Mouse (Mus musculus) embryonic facial prominence, embryonic 10.5 days (tissue): ENCODE data around the gene Ywhag. TPM values are rescaled to one million over a fixed set of nuclear protein-coding genes. Genes with fewer than 3 reads are reported as not detected.

Source experiments
- DNase-seq: peaks from one replicate; pipeline ENCODE4 v3.0.0-alpha.2; 2017; ENCODE audit warnings: low spot score
- H3K27ac ChIP-seq: fragments of 300-500 bp; sonication (generic); replicated peaks from 2 replicates; pipeline ENCODE4 v1.5.1; 2016; ENCODE audit warnings: mild to moderate bottlenecking
- H3K27me3 ChIP-seq: fragments of 300-500 bp; sonication (generic); replicated peaks from 2 replicates; pipeline ENCODE4 v1.6.1; 2016; ENCODE audit warnings: low read depth, mild to moderate bottlenecking; ENCODE audit not compliant: poor library complexity, severe bottlenecking
- H3K36me3 ChIP-seq: fragments of 300-500 bp; sonication (generic); replicated peaks from 2 replicates; pipeline ENCODE4 v1.6.1; 2016; ENCODE audit warnings: mild to moderate bottlenecking, moderate library complexity
- H3K4me1 ChIP-seq: fragments of 300-500 bp; sonication (generic); 2 replicates; pipeline ENCODE4 v1.6.1; 2016
- H3K4me3 ChIP-seq: fragments of 300-500 bp; sonication (generic); 2 replicates; pipeline ENCODE4 v1.5.1; 2016; ENCODE audit warnings: mild to moderate bottlenecking, moderate library complexity
- H3K9me3 ChIP-seq: fragments of 300-500 bp; sonication (generic); 2 replicates; pipeline ENCODE4 v1.6.1; 2016; ENCODE audit warnings: mild to moderate bottlenecking
- WGBS: fragments of 180-500 bp; shearing (Covaris S2); methylation state at CpG from one replicate; pipeline ENCODE4 v1.1.7; 2016; 5-methylcytosine and 5-hydroxymethylcytosine counted together
- polyA plus RNA-seq: library from polyadenylated mRNA; unstranded; fragments of >200 nt; fragmentation: Nextera tagmentation; extraction: Ambion mirVana; gene quantifications from 2 replicates; pipeline ENCODE4 v1.2.1, GENCODE M21; 2016

Gene Ywhag
- polyA plus RNA-seq, 1 experiment from 2014 or later = 244 TPM

DNA sequence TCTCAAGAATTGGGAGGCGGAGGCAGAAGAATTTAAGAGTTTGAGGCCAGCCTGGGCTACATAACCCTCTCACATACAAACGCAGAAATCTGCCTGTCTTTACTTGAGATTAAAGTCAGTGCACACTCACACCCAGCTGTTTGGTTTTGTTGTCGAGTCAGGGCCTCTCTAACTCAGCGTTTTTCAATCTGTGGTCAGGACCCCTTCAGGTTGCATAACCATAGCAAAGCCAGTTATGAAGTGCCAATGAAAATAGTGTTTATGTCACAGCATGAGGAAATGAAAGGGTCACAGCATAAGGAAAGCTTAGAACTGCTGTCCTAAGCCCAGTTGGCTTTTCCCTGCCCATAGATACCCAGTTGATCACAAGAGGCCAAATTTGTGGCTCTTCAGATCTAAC, 27.6 kb downstream of the Ywhag start:
- H3K36me3 ChIP-seq = peaks cover 74% of the 10 kb centered on the region
- no peaks in the 10 kb centered on the region for H3K9me3 ChIP-seq
- WGBS = 89% methylated on average over 4 of the region's 4 CpGs
- H3K4me3 ChIP-seq = no peak overlapping the region
- H3K27ac ChIP-seq = no peak overlapping the region
- peaks cover 18% of the 10 kb centered on the region for H3K4me1 ChIP-seq
- no peaks in the 10 kb centered on the region for H3K27me3 ChIP-seq
- no peak for DNase-seq

DNA sequence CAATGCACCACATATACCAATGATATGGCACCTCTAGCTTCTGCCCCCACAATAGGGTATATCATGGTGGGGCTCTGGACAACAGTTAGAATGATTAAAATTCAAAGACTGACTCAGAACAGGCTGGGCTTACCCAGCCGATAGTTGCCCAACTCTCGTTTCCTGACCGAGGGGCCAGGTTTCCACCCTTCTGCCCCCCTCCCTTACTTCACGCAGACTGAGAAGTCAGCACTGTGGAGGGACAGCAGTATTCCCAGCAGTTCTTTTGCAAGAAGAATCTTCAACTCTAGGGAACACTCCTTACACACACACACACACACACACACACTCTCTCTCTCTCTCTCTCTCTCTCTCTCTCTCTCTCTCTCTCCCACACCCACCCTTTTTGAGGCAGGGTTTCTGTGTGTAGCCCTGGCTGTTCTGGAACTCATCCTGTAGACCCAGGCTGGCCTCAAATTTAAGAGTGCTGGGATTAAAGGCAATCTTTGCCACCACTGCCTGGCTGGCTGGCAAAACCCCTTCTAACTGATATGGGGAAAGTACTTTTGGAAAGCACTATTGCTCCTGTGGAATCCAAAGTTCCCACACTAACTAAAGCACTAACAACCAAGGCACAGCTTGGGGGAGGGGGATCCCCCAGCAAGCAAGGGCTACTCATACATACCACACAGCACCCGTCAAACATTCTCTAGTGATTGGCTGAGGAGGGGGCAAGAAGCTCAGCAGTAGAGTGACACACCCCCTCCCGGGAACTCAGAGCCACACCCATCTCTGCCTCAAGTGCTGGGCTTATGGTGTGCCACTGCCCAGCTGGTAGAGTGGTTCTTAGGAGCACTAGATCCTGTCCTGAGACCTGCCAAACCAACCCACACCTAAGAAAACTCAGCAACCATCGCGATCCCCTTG, 28.8 kb downstream of the Ywhag start:
- no peak for DNase-seq
- no peak overlapping the region for H3K4me3 ChIP-seq
- no peak overlapping the region for H3K27ac ChIP-seq
- peaks cover 61% of the 10 kb centered on the region for H3K36me3 ChIP-seq
- no peaks in the 10 kb centered on the region for H3K9me3 ChIP-seq
- no peaks in the 10 kb centered on the region for H3K27me3 ChIP-seq
- WGBS = 73% methylated on average over 8 of the region's 8 CpGs
- H3K4me1 ChIP-seq = peaks cover 18% of the 10 kb centered on the region

DNA sequence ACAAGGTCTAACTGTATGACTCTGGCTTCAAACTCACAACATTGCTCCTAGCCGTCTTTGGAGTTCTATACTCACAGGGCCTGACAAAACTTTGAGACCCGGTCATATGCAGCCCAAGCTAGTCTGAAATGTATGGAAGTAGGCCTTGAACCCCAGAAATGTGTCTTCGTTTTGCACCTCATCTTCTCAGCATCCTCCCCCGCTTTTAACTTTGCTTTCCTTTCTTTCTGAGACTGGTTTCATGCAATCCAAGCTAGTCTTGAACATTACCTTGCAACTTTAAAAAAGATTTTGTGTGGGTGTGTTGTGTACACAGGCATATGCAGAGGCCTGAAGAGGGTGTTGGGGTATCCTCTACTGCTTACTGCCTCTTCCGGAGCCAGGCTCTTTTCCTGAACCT, 30.2 kb downstream of the Ywhag start:
- 69% methylated on average over 5 of the region's 5 CpGs for WGBS
- Histone ChIP-seq H3K27ac (no peak overlapping the region), H3K27me3 (no peaks in the 10 kb centered on the region), H3K4me1 (peaks cover 18% of the 10 kb centered on the region), H3K9me3 (no peaks in the 10 kb centered on the region), H3K36me3 (peaks cover 48% of the 10 kb centered on the region), H3K4me3 (peak overlapping the region; percentile 55; the same call in 1 of the 2 replicates)
- DNase-seq = no peak

- Histone ChIP-seq H3K27ac (peak overlapping the region; percentile 86), H3K9me3 (no peaks in the 10 kb centered on the region), H3K4me3 (peak overlapping the region; percentile 55), H3K36me3 (peaks cover 42% of the 10 kb centered on the region), H3K4me1 (peaks cover 18% of the 10 kb centered on the region), H3K27me3 (no peaks in the 10 kb centered on the region)
- WGBS = under 1% methylated on average over 30 of the region's 30 CpGs
- DNase-seq = peak; percentile 94
These were observed 30.8 kb downstream of the Ywhag start for GRCm38 (mm10) chr5:135903551-135904151.

GRCm38 (mm10) chr5:135903058-135903457, 31.4 kb downstream of the Ywhag start:
- DNase-seq = no peak
- Histone ChIP-seq H3K27ac (peak overlapping the region; percentile 86), H3K36me3 (peaks cover 37% of the 10 kb centered on the region), H3K4me1 (peaks cover 18% of the 10 kb centered on the region), H3K4me3 (peak overlapping the region; percentile 55), H3K27me3 (no peaks in the 10 kb centered on the region), H3K9me3 (no peaks in the 10 kb centered on the region)
- WGBS = 29% methylated on average over 7 of the region's 7 CpGs

- Histone ChIP-seq H3K36me3 (peaks cover 22% of the 10 kb centered on the region), H3K9me3 (no peaks in the 10 kb centered on the region), H3K27me3 (no peaks in the 10 kb centered on the region), H3K4me3 (no peak overlapping the region), H3K27ac (no peak overlapping the region), H3K4me1 (peaks cover 18% of the 10 kb centered on the region)
- no peak for DNase-seq
- WGBS = 68% methylated on average over 6 of the region's 6 CpGs
These were observed 32.9 kb downstream of the Ywhag start for GRCm38 (mm10) chr5:135901354-135902095.

DNA sequence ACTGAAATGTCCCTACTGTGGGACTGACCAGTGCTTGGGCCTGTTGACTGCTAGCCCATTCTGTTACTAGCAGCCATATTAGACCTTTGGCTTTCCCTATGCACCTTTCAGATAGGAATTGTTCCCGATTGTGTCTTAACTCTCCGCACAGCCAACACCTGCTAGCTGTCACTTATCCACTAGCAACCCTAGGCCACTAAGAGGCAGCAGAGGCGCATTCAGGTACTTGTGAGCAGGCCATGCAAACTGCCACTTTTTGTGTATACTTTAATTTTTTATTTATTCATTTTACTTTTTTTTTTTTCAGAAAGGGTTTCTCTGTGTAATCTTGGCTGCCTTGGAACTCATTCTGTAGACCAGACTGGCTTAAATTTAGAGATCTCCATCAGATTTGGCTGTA, 33.7 kb downstream of the Ywhag start:
- WGBS = 87% methylated on average over 3 of the region's 3 CpGs
- Histone ChIP-seq H3K27ac (no peak overlapping the region), H3K4me3 (no peak overlapping the region), H3K36me3 (peaks cover 13% of the 10 kb centered on the region), H3K4me1 (peaks cover 18% of the 10 kb centered on the region), H3K27me3 (no peaks in the 10 kb centered on the region), H3K9me3 (no peaks in the 10 kb centered on the region)
- no peak for DNase-seq

DNA sequence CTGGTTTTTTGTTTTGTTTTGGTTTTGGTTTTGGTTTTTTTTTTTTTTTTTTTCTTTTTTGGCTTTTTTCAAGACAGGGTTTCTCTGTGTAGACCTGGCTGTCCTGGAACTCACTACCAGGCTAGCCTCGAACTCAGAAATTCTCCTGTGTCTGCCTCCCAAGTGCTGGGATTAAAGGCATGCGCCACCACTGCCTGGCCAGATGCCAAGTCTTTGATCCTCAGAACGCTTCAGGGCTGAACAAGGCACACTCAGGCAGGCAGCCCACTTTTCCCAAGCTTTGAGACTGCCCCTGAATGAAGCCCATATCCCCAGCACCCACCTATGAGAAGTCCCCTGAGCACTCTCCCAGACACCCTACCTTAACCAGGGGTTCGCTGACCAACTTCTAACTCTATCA, 34.6 kb downstream of the Ywhag start:
- WGBS = 75% methylated on average over 4 of the region's 4 CpGs
- DNase-seq = no peak
- H3K27ac ChIP-seq = no peak overlapping the region
- H3K4me3 ChIP-seq = no peak overlapping the region
- no peaks in the 10 kb centered on the region for H3K9me3 ChIP-seq
- peaks cover 17% of the 10 kb centered on the region for H3K4me1 ChIP-seq
- peaks cover 5% of the 10 kb centered on the region for H3K36me3 ChIP-seq
- no peaks in the 10 kb centered on the region for H3K27me3 ChIP-seq

DNA sequence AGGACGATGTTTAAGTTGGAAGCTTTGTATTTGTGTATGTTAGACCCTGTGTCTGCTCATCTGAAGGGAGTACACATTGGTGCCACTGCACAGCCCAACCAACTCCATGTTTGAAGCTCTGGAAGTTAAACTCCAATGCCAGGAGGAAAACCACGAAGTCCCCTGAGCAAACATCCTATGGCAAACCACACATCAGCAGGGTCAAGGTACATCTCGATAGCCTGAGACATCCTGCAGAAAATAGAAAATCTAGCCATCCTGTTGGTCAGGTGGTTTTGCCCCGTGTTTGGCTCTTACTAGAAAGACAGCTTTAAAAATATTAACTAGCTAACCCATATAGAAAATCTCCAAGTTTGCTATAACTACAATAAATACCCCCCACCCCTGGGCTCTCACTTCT, 35.4 kb downstream of the Ywhag start:
- Histone ChIP-seq H3K9me3 (no peaks in the 10 kb centered on the region), H3K27ac (no peak overlapping the region), H3K4me1 (peaks cover 13% of the 10 kb centered on the region), H3K27me3 (no peaks in the 10 kb centered on the region), H3K4me3 (no peak overlapping the region), H3K36me3 (no peaks in the 10 kb centered on the region)
- DNase-seq = no peak
- WGBS = 82% methylated on average over 4 of the region's 4 CpGs

- no peaks in the 10 kb centered on the region for H3K36me3 ChIP-seq
- H3K4me3 ChIP-seq = no peak overlapping the region
- no peaks in the 10 kb centered on the region for H3K9me3 ChIP-seq
- peaks cover 1% of the 10 kb centered on the region; the same call in 1 of the 2 replicates for H3K27me3 ChIP-seq
- H3K4me1 ChIP-seq = peaks cover 5% of the 10 kb centered on the region
- H3K27ac ChIP-seq = no peak overlapping the region
- DNase-seq = peak; percentile 55
- 17% methylated on average over 3 of the region's 3 CpGs for WGBS
These were observed 36.4 kb downstream of the Ywhag start for GRCm38 (mm10) chr5:135898028-135898427.

DNA sequence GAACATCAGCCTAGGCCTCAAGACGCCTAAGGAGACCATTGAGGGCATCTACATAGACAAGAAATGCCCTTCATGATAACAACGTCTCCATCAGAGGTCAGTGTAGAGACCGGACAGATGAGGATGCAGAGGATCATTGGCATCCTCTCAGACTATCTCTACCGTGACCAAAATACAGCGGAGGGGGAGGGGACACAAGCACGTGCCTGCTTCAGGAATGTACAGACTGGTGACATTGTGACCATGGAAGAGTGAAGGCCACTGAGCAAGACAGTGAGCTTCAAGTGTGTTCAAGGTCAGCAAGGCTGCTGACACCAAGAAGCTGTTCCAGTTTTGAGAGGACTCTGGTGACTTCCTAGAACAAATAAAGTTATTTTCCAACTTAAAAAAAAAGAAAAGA, 39.5 kb downstream of the Ywhag start:
- H3K36me3 ChIP-seq = no peaks in the 10 kb centered on the region
- 84% methylated on average over 6 of the region's 6 CpGs for WGBS
- no peak overlapping the region for H3K27ac ChIP-seq
- H3K4me1 ChIP-seq = peaks cover 7% of the 10 kb centered on the region
- H3K4me3 ChIP-seq = no peak overlapping the region
- no peak for DNase-seq
- H3K27me3 ChIP-seq = peaks cover 25% of the 10 kb centered on the region
- H3K9me3 ChIP-seq = no peaks in the 10 kb centered on the region

DNA sequence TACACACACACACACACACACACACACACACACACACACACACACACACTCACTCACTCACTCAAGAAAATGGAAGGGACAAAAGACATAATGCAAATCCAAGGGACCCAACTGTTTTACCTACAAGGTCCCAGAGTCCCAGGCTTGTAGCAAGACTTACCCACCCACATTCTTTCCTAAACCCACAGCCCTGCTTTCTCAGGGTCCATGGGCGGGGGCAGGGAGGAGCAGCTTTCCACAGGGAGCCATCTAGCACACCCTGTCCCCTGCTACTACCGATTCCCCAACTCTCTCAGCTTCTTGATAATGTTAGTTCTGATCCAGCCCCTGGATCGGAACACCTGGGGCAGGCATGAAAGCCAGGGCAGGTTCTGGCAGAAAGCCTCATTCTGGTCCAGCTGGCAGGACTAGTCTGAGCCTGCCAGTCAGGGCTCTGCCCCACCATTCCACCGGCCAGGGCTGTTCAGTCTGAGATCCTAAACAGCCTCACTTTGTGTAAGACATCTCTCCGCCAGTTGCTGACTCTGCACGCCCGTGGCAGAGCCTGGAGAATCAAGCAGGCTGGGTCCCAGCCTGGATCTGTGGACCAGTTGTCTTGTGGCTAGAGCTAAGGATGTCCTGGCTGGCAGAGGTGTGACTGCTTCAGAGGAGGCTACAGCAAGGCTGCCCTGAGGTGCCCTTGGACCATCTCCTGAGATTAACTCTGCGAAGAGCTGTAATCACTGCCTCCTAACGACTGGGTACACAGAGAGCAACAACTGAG, 41.6 kb downstream of the Ywhag start:
- 0 out of 2 replicates have a peak overlapping the region, but pooled peaks have one; percentile 40 for H3K27ac ChIP-seq
- peak overlapping the region; percentile 5 for H3K4me3 ChIP-seq
- no peaks in the 10 kb centered on the region for H3K36me3 ChIP-seq
- peaks cover 19% of the 10 kb centered on the region for H3K4me1 ChIP-seq
- no peaks in the 10 kb centered on the region for H3K9me3 ChIP-seq
- H3K27me3 ChIP-seq = peaks cover 45% of the 10 kb centered on the region
- no peak for DNase-seq
- 52% methylated on average over 9 of the region's 9 CpGs for WGBS
